Mouse (Mus musculus) G1E (cell line): ENCODE data around the gene T2. TPM values are rescaled to one million over a fixed set of nuclear protein-coding genes. Genes with fewer than 3 reads are reported as not detected.

Experiments used
- ATAC-seq: 2 replicates; pipeline ENCODE4 v1.8.0; 2016; ENCODE audit warnings: mild to moderate bottlenecking; ENCODE audit not compliant: insufficient number of reproducible peaks, poor library complexity, low FRiP score, severe bottlenecking; ENCODE audit errors: extremely low read depth
- DNase-seq: peaks from one replicate; pipeline ENCODE4 v3.0.0; 2012; ENCODE audit warnings: low spot score
- H3K27me3 ChIP-seq: 2 replicates; pipeline ENCODE4 v1.6.1; 2012; ENCODE audit warnings: mild to moderate bottlenecking, low read length, inconsistent platforms; ENCODE audit not compliant: insufficient read depth
- H3K36me3 ChIP-seq: replicated peaks from 2 replicates; pipeline ENCODE3; 2012; ENCODE audit warnings: mild to moderate bottlenecking, inconsistent platforms
- H3K4me1 ChIP-seq: 2 replicates; pipeline ENCODE4 v1.6.1; 2012; ENCODE audit warnings: low read depth, low read length, inconsistent platforms, mixed read lengths; ENCODE audit not compliant: insufficient read depth
- H3K4me3 ChIP-seq: 2 replicates; pipeline ENCODE4 v1.5.1; 2012; ENCODE audit warnings: low read depth, mild to moderate bottlenecking, inconsistent platforms, low read length, moderate library complexity, mixed read lengths
- H3K9me3 ChIP-seq: replicated peaks from 2 replicates; pipeline ENCODE4 v1.6.1; 2012; ENCODE audit warnings: inconsistent platforms
- CTCF ChIP-seq: IDR thresholded peaks from 2 replicates; pipeline ENCODE4 v1.5.1; 2012; ENCODE audit warnings: low read depth, low read length, inconsistent platforms, mixed read lengths
- GATA1 ChIP-seq: IDR thresholded peaks from 2 replicates; pipeline ENCODE4 v1.6.1; 2012; ENCODE audit warnings: borderline replicate concordance, low read length, inconsistent platforms, mixed read lengths
- GATA2 ChIP-seq: IDR thresholded peaks from 2 replicates; pipeline ENCODE4 v1.6.1; 2012; ENCODE audit warnings: low read depth, low read length, inconsistent platforms, borderline replicate concordance
- POLR2AphosphoS5 ChIP-seq: IDR thresholded peaks from 2 replicates; pipeline ENCODE4 v1.6.1; 2012; ENCODE audit warnings: low read depth, low read length, inconsistent platforms; ENCODE audit not compliant: insufficient replicate concordance
- TAL1 ChIP-seq: conservative IDR thresholded peaks from 2 replicates; pipeline ENCODE4 v1.6.1; 2012; ENCODE audit warnings: low read depth, low read length, inconsistent platforms, mixed read lengths
- polyA plus RNA-seq: library from polyadenylated mRNA; stranded (reverse); fragments of >175 nt; gene quantifications from 2 replicates; pipeline ENCODE4 v1.2.3, GENCODE M21; 2012
- total RNA-seq, 2 experiments: library from RNA; stranded (forward) in 1 of 2; stranded (reverse) in 1 of 2; fragments of 200-1000 nt in 1 of 2; fragments of >200 nt in 1 of 2; fragmentation: Nextera tagmentation in 1 of 2; gene quantifications; 2 replicates each; pipeline ENCODE4 v1.2.3; 2014 to 2017

T2 gene
- total and polyA plus RNA-seq, 3 experiments: not detected

- no peak for DNase-seq
- no peaks in the 10 kb centered on the region for H3K9me3 ChIP-seq
These were observed 91.9 kb downstream of the T2 start for GRCm38 (mm10) chr17:8447676-8448192.

DNA sequence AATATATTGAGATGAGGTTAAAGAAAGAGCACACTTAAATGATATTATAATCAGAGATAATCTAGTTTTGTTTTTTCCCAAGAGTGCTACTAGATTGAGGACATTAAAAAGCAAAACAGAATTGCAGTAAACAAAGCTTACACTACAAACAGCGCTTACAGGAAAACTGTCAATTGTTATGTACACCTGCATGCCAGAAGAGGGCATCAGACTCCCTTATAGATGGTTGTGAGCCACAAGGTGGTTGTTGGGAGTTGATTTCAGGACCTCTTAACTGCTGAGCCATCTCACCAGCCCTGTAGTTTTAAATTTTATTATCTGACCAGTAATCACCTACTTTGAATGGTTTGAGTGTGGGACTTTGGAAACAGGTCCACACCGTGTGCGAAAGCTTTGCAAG is 92.5 kb downstream of the T2 start:
- Histone ChIP-seq H3K9me3 (no peaks in the 10 kb centered on the region), H3K36me3 (no peaks in the 10 kb centered on the region), H3K4me3 (no peak overlapping the region), H3K27me3 (peaks cover 4% of the 10 kb centered on the region; the same call in 1 of the 2 replicates), H3K4me1 (no peaks in the 10 kb centered on the region)
- ATAC-seq (no peak), DNase-seq (no peak)
- TF ChIP-seq POLR2AphosphoS5 (no peak), GATA1 (no peak), GATA2 (no peak), CTCF (no peak), TAL1 (no peak)

More at GRCm38 (mm10) chr17:8447676-8448192, 91.9 kb downstream of the T2 start:
- Histone ChIP-seq H3K4me1 (no peaks in the 10 kb centered on the region), H3K27me3 (peaks cover 6% of the 10 kb centered on the region; the same call in 1 of the 2 replicates), H3K36me3 (no peaks in the 10 kb centered on the region), H3K4me3 (no peak overlapping the region)
- TF ChIP-seq TAL1 (no peak), GATA1 (no peak), POLR2AphosphoS5 (no peak), CTCF (no peak), GATA2 (no peak)
- ATAC-seq: no peak

DNA sequence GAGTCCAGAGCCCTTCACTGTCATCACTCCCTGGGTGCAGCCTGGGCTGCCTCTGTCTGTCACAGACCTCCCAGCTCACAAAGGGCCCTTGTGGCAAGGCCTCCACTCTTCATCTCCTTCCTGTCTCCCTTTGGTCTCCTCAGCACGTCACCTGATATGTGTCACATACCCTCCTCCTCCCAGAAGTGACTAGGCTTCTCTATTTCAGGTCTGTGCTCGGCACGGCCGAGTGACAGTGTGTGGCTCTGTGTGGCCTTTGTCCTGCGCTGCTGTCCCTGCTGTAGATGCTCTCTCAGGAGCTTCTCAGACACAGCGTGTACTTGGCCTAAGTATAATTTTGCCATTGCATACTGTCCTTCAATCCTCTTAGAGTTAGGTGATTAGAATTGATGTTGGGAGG is 99.4 kb downstream of the T2 start:
- H3K36me3 ChIP-seq: no peaks in the 10 kb centered on the region
- DNase-seq: no peak
- no peaks in the 10 kb centered on the region for H3K9me3 ChIP-seq
- no peaks in the 10 kb centered on the region for H3K27me3 ChIP-seq
- TF ChIP-seq CTCF: no peak
- no peak for TF ChIP-seq GATA1
- no peak for TF ChIP-seq POLR2AphosphoS5
- TF ChIP-seq TAL1: no peak
- no peak for TF ChIP-seq GATA2
- no peaks in the 10 kb centered on the region for H3K4me1 ChIP-seq
- ATAC-seq: no peak
- no peak overlapping the region for H3K4me3 ChIP-seq

GRCm38 (mm10) chr17:8455601-8456000 is 99.8 kb downstream of the T2 start:
- H3K4me3 ChIP-seq: no peak overlapping the region
- TF ChIP-seq POLR2AphosphoS5 (no peak), TAL1 (no peak), GATA1 (no peak), GATA2 (no peak), CTCF (no peak)
- H3K27me3 ChIP-seq: no peaks in the 10 kb centered on the region
- H3K36me3 ChIP-seq: no peaks in the 10 kb centered on the region
- ATAC-seq: no peak
- DNase-seq: no peak
- H3K4me1 ChIP-seq: no peaks in the 10 kb centered on the region
- H3K9me3 ChIP-seq: no peaks in the 10 kb centered on the region

DNA sequence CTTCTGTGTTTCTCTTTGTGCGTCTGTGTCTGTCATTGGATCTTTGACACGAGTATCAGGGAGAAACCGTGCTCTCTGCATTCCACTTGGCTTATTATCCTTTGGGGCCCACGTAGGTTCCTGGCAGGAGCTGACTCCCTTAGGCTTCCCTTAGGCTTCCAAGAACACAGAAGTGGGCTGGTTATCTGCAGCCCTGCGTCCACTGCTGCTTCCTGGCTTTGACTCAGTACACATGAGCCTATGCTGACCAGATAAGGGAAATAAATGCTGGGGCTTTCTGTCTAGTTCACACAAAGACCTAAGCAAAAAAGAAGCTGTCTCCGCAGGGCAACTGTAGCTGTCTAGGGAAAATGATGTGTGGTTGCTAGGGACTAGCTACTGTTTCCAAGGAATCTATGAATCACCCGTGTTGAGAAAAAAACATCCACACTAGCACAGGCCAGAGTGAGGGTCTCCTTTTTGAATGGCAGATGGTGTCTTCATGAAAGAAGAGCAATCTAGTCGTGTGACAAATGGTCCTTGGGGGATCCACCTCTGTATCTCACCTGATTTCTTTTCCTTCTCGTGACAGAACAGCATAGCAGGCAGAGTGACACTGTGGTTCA is 101.2 kb downstream of the T2 start:
- Histone ChIP-seq H3K4me3 (no peak overlapping the region), H3K4me1 (no peaks in the 10 kb centered on the region), H3K9me3 (no peaks in the 10 kb centered on the region), H3K36me3 (no peaks in the 10 kb centered on the region), H3K27me3 (no peaks in the 10 kb centered on the region)
- no peak for DNase-seq
- TF ChIP-seq GATA1 (no peak), CTCF (no peak), GATA2 (no peak), TAL1 (no peak), POLR2AphosphoS5 (no peak)
- ATAC-seq: no peak

DNA sequence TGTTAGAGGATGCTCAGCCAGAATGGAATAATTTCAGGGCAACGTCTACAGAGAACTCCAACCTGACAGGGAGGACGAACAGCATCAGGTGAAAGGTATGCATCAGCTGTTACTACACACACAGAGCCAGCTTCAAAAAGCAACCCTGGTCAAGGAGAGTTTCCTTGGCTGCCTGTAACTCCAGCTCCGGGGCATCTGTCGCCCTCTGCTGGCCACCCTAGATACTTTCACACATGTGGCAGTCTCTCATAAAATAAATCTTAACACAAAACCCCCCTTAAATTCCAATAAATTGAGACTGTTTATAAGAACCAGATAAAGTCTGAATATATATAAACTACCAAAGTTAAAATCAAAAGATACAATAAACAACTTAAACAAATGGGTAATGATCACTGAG is 105.8 kb downstream of the T2 start:
- Histone ChIP-seq H3K4me1 (no peaks in the 10 kb centered on the region), H3K27me3 (0 out of 2 replicates have a peak, but pooled peaks cover 2% of the 10 kb centered on the region), H3K4me3 (no peak overlapping the region), H3K36me3 (no peaks in the 10 kb centered on the region), H3K9me3 (no peaks in the 10 kb centered on the region)
- no peak for DNase-seq
- TF ChIP-seq GATA1: no peak
- TF ChIP-seq TAL1: no peak
- peak; percentile 41 for TF ChIP-seq CTCF
- no peak for TF ChIP-seq POLR2AphosphoS5
- ATAC-seq: no peak
